Mouse (Mus musculus) CH12.LX (cell line): ENCODE measurements around the gene Cdc37. TPM values are rescaled to one million over a fixed set of nuclear protein-coding genes. Genes with fewer than 3 reads are reported as not detected.

ENCODE experiments used
- DNase-seq: peaks from one replicate; pipeline ENCODE4 v3.0.0-alpha.2; 2013; ENCODE audit errors: extremely low read depth
- H3K27ac ChIP-seq: 2 replicates; pipeline ENCODE4 v1.5.1; 2012; ENCODE audit warnings: low read depth, mild to moderate bottlenecking, control low read depth, moderate library complexity; ENCODE audit not compliant: insufficient read depth
- H3K27me3 ChIP-seq: replicated peaks from 2 replicates; pipeline ENCODE3; 2012; ENCODE audit warnings: inconsistent platforms
- H3K36me3 ChIP-seq, 2 experiments: replicated peaks in 1 of 2; 2 replicates each; pipeline versions ENCODE3 to v1.6.1; 2012; ENCODE audit warnings: inconsistent platforms in 1 of 2, low read length in 1 of 2, mild to moderate bottlenecking in 1 of 2, mixed read lengths in 1 of 2, moderate library complexity in 1 of 2; ENCODE audit not compliant: control insufficient read depth in 1 of 2, insufficient read depth in 1 of 2
- H3K4me1 ChIP-seq, 2 experiments: 2 replicates each; pipeline ENCODE4 v1.6.1; 2012; ENCODE audit warnings: inconsistent platforms in 1 of 2, moderate library complexity in 1 of 2; ENCODE audit not compliant: insufficient read depth in 2 of 2, control insufficient read depth in 1 of 2
- H3K4me2 ChIP-seq: 2 replicates; pipeline ENCODE4 v1.6.1; 2012; ENCODE audit warnings: low read depth, mild to moderate bottlenecking, control low read depth; ENCODE audit not compliant: poor library complexity, insufficient read depth, severe bottlenecking
- H3K4me3 ChIP-seq, 3 experiments: fragments of 150-350 bp in 1 of 3; sonication (generic) in 1 of 3; replicated peaks in 1 of 3; 2 replicates each; pipeline versions ENCODE3 to v1.5.1; 2011 to 2012; ENCODE audit warnings: low read depth in 2 of 3, low read length in 2 of 3, mild to moderate bottlenecking in 2 of 3, moderate library complexity in 2 of 3, control low read depth in 1 of 3, improper control_type of control experiment in 1 of 3, inconsistent platforms in 1 of 3, mixed read lengths in 1 of 3; ENCODE audit not compliant: poor library complexity in 1 of 3
- H3K79me2 ChIP-seq: replicated peaks from 2 replicates; pipeline ENCODE4 v1.6.1; 2012; ENCODE audit warnings: mild to moderate bottlenecking, moderate library complexity; ENCODE audit not compliant: control insufficient read depth, poor library complexity, insufficient read depth, severe bottlenecking; ENCODE audit errors: extremely low read depth
- H3K9ac ChIP-seq: 2 replicates; pipeline ENCODE4 v1.6.1; 2012; ENCODE audit warnings: low read depth, mild to moderate bottlenecking, control low read depth, moderate library complexity; ENCODE audit not compliant: insufficient read depth
- H3K9me3 ChIP-seq: replicated peaks from 2 replicates; pipeline ENCODE3; 2012; ENCODE audit warnings: low read length, inconsistent platforms, mixed read lengths
- BHLHE40 ChIP-seq: IDR thresholded peaks from 2 replicates; pipeline ENCODE4 v1.6.1; 2011; ENCODE audit warnings: mild to moderate bottlenecking, low read depth, low read length, improper control_type of control experiment
- CHD2 ChIP-seq: IDR thresholded peaks from 2 replicates; pipeline ENCODE4 v1.6.1; 2011; ENCODE audit warnings: low read length, improper control_type of control experiment
- CTCF ChIP-seq, 2 experiments: IDR thresholded peaks in 1 of 2; conservative IDR thresholded peaks in 1 of 2; 2 replicates each; pipeline ENCODE4 v1.5.1; 2011 to 2012; ENCODE audit warnings: low read depth in 2 of 2, low read length in 2 of 2, improper control_type of control experiment in 1 of 2, inconsistent platforms in 1 of 2, mild to moderate bottlenecking in 1 of 2, moderate library complexity in 1 of 2
- E2F4 ChIP-seq: IDR thresholded peaks from 2 replicates; pipeline ENCODE4 v1.6.1; 2011; ENCODE audit warnings: low read depth, low read length, improper control_type of control experiment; ENCODE audit not compliant: insufficient replicate concordance
- ELF1 ChIP-seq: IDR thresholded peaks from 2 replicates; pipeline ENCODE4 v1.6.1; 2014; ENCODE audit warnings: low read depth, mild to moderate bottlenecking, inconsistent platforms, low read length, improper control_type of control experiment
- ETS1 ChIP-seq: conservative IDR thresholded peaks from 2 replicates; pipeline ENCODE4 v1.6.1; 2012; ENCODE audit warnings: low read depth, mild to moderate bottlenecking, inconsistent platforms, low read length, improper control_type of control experiment, moderate library complexity
- GABPA ChIP-seq: IDR thresholded peaks from 2 replicates; pipeline ENCODE4 v1.6.1; 2012; ENCODE audit warnings: low read depth, low read length, improper control_type of control experiment, inconsistent platforms; ENCODE audit not compliant: insufficient replicate concordance
- IRF4 ChIP-seq: IDR thresholded peaks from 2 replicates; pipeline ENCODE4 v1.6.1; 2014; ENCODE audit warnings: low read depth, mild to moderate bottlenecking, inconsistent platforms, low read length, improper control_type of control experiment
- JUN ChIP-seq: IDR thresholded peaks from 2 replicates; pipeline ENCODE4 v1.6.1; 2011; ENCODE audit warnings: low read depth, mild to moderate bottlenecking, low read length, improper control_type of control experiment, moderate library complexity; ENCODE audit not compliant: insufficient read depth
- MXI1 ChIP-seq: IDR thresholded peaks from 2 replicates; pipeline ENCODE4 v1.6.1; 2011; ENCODE audit warnings: mild to moderate bottlenecking, low read depth, low read length, improper control_type of control experiment
- NRF1 ChIP-seq: IDR thresholded peaks from 2 replicates; pipeline ENCODE4 v1.6.1; 2014; ENCODE audit warnings: low read depth, mild to moderate bottlenecking, inconsistent platforms, low read length, improper control_type of control experiment, moderate library complexity
- PAX5 ChIP-seq: IDR thresholded peaks from 2 replicates; pipeline ENCODE4 v1.6.1; 2012; ENCODE audit warnings: low read length, inconsistent platforms, mixed read lengths
- POLR2A ChIP-seq: IDR thresholded peaks from 2 replicates; pipeline ENCODE4 v1.6.1; 2011; ENCODE audit warnings: low read depth, mild to moderate bottlenecking, improper control_type of control experiment, low read length
- RAD21 ChIP-seq: IDR thresholded peaks from 2 replicates; pipeline ENCODE4 v1.6.1; 2011; ENCODE audit warnings: low read depth, mild to moderate bottlenecking, low read length, improper control_type of control experiment, moderate library complexity
- RCOR1 ChIP-seq: conservative IDR thresholded peaks from 2 replicates; pipeline ENCODE4 v1.6.1; 2012; ENCODE audit warnings: low read depth, mild to moderate bottlenecking, inconsistent platforms, low read length, improper control_type of control experiment
- SMC3 ChIP-seq: IDR thresholded peaks from 2 replicates; pipeline ENCODE4 v1.6.1; 2011; ENCODE audit warnings: low read depth, low read length, improper control_type of control experiment
- UBTF ChIP-seq: IDR thresholded peaks from 2 replicates; pipeline ENCODE4 v1.6.1; 2012; ENCODE audit warnings: low read depth, mild to moderate bottlenecking, inconsistent platforms, low read length, improper control_type of control experiment, moderate library complexity
- ZC3H11A ChIP-seq: IDR thresholded peaks from 2 replicates; pipeline ENCODE4 v1.6.1; 2012; ENCODE audit warnings: low read depth, mild to moderate bottlenecking, inconsistent platforms, low read length, improper control_type of control experiment
- ZKSCAN1 ChIP-seq: IDR thresholded peaks from 2 replicates; pipeline ENCODE4 v1.6.1; 2012; ENCODE audit warnings: low read depth, inconsistent platforms, low read length, improper control_type of control experiment, borderline replicate concordance
- dilution Hi-C: fragments of 300-500 bp; cut with MboI; formaldehyde crosslinking; loops from 2 replicates; pipeline ENCODE4 v1.14.3; 2020; ENCODE audit warnings: low sequenced_read_pairs; ENCODE audit not compliant: extremely low pct_unique_long_range_greater_than_20kb, extremely low pct_ligation_motif_present
- in situ Hi-C: fragments of 300-500 bp; cut with MboI; formaldehyde crosslinking; loops from 3 replicates; pipeline ENCODE4 v1.14.3; 2019; ENCODE audit warnings: low sequenced_read_pairs, low pct_ligation_motif_present, low pct_unique_long_range_greater_than_20kb, mixed read lengths
- polyA plus RNA-seq: library from polyadenylated mRNA; unstranded; fragments of >175 nt; gene quantifications from 2 replicates; pipeline ENCODE4 v1.2.1, GENCODE M21; 2012; ENCODE audit warnings: low read depth; ENCODE audit not compliant: insufficient read length
- total RNA-seq, 2 experiments: library from RNA; depleted of rRNA; stranded (reverse); fragments of 300-350 nt in 1 of 2; fragments of >200 nt in 1 of 2; gene quantifications; 2 replicates each; pipeline ENCODE4 v1.2.3; 2012 to 2014

Gene Cdc37
- total and polyA plus RNA-seq, 3 experiments, result 87.2 to 447 (median 230) TPM

GRCm38 (mm10) chr9:21184733-21185132, 35.0 kb upstream of the Cdc37 start:
- Histone ChIP-seq H3K27me3 (no peaks in the 10 kb centered on the region), H3K36me3 (peaks cover 0 to 25% of the 10 kb centered on the region in 2 experiments), H3K27ac (no peak overlapping the region), H3K4me3 (no peak overlapping the region), H3K9ac (no peak overlapping the region), H3K4me2 (no peak overlapping the region; the same call in 1 of the 2 replicates), H3K4me1 (peaks cover 24 to 58% of the 10 kb centered on the region in 2 experiments), H3K9me3 (no peaks in the 10 kb centered on the region), H3K79me2 (peaks cover 3% of the 10 kb centered on the region)
- TF ChIP-seq RCOR1, result no peak
- no peak for TF ChIP-seq CHD2
- no peak for TF ChIP-seq ZKSCAN1
- TF ChIP-seq E2F4, result no peak
- TF ChIP-seq PAX5, result no peak
- no peak for TF ChIP-seq JUN
- TF ChIP-seq ETS1, result no peak
- no peak for TF ChIP-seq UBTF
- no peak for TF ChIP-seq BHLHE40
- DNase-seq, result no peak
- dilution Hi-C loops (no loop called here), in situ Hi-C loops (no loop called here)

DNA sequence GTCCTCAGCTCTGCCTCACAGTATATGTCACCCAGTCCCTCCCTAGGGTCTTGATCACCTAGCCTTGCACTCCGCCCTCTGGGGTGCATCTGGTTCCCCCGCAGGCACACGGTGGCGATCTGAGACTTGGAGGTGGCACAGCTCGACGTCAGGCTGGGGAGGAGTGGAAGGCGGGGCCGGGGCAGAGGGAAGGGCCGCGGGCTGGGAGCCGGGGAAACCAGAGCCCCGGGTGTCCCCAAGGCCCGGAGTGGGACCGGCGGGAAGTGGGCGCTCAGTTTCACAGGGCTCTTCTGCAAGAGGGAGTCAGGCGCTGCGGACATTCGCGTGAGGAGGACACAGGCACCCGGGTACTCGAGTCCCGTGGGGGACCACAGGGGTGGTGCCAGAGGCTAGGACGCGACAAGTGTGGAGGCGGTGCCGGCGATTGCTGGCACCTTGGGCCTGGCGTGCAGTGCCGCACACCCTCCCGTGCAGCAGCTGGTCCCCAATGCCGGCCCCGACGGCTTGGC, 34.2 kb upstream of the Cdc37 start:
- in situ Hi-C loops, result no loop called here
- peak; percentile 54 for DNase-seq
- Histone ChIP-seq H3K4me2 (peak overlapping the region; percentile 75), H3K9ac (0 out of 2 replicates have a peak overlapping the region, but pooled peaks have one; percentile 7), H3K9me3 (no peaks in the 10 kb centered on the region), H3K4me1 (peaks cover 24 to 58% of the 10 kb centered on the region in 2 experiments), H3K4me3 (peak overlapping the region; percentile 34 to 55 (median 51)), H3K79me2 (peaks cover 3% of the 10 kb centered on the region), H3K27ac (peak overlapping the region; percentile 21; the same call in 1 of the 2 replicates), H3K36me3 (peaks cover 0 to 25% of the 10 kb centered on the region in 2 experiments), H3K27me3 (no peaks in the 10 kb centered on the region)
- TF ChIP-seq IRF4 (no peak), MXI1 (peak; percentile 25; the same call in 1 of the 2 replicates), ELF1 (0 out of 2 replicates have a peak, but pooled peaks have one; percentile 6), SMC3 (peak; percentile 45), RAD21 (peak; percentile 48), POLR2A (no peak), NRF1 (no peak), ZC3H11A (no peak), ZKSCAN1 (no peak), GABPA (no peak), CTCF (conservative IDR thresholded peaks at IDR 0.05 in 1 of 2, IDR thresholded peaks at IDR 0.05 in 1 of 2; ENCODE audit: low read depth in 2 of 2, low read length in 2 of 2) (peak in 1 of 2 experiments; percentile 58; a peak in 2 of 4 replicates), BHLHE40 (0 out of 2 replicates have a peak, but pooled peaks have one; percentile 18)
- dilution Hi-C loops, result no loop called here
